Mouse (Mus musculus): ENCODE results near the gene Htra1. TPM values are rescaled to one million over a fixed set of nuclear protein-coding genes. Genes with fewer than 3 reads are reported as not detected.

Htra1 gene
- total and polyA plus RNA-seq, 3 experiments: 85.7 to 117 (median 102) TPM

- Histone ChIP-seq H3K36me3 (ENCODE audit: control insufficient read depth, insufficient read depth, low read length) (no peaks in the 10 kb centered on the region), H3K27me3 (ENCODE audit: control insufficient read depth, insufficient read depth, low read length) (no peaks in the 10 kb centered on the region), H3K4me1 (ENCODE audit: control insufficient read depth, insufficient read depth, low read length) (no peaks in the 10 kb centered on the region), H3K4me3 (no peak overlapping the region), H3K79me2 (replicated peaks; ENCODE audit: control insufficient read depth, insufficient read depth, low read length) (no peaks in the 10 kb centered on the region), H3K27ac (no peak overlapping the region), H3K9ac (ENCODE audit: low read depth, low read length) (no peak overlapping the region)
- TF ChIP-seq CTCF (IDR thresholded peaks at IDR 0.05) (no peak), EP300 (IDR thresholded peaks at IDR 0.05; ENCODE audit: insufficient read depth, low read depth, low read length) (no peak), POLR2A (IDR thresholded peaks at IDR 0.05; ENCODE audit: insufficient read depth, low read depth, low read length) (no peak)
- intact Hi-C loops (cut with DNase I): no loop called here
- DNase-seq: no peak
- 78% methylated on average over 12 of the region's 12 CpGs for WGBS
These were observed 66.2 kb downstream of the Htra1 start for GRCm38 (mm10) chr7:131001976-131002726.

GRCm38 (mm10) chr7:131004071-131004470, 68.2 kb downstream of the Htra1 start:
- H3K79me2 ChIP-seq (replicated peaks; ENCODE audit: control insufficient read depth, insufficient read depth, low read length): no peaks in the 10 kb centered on the region
- no peak overlapping the region for H3K9ac ChIP-seq (ENCODE audit: low read depth, low read length)
- WGBS: 84% methylated on average over 5 of the region's 5 CpGs
- DNase-seq: no peak
- no peak overlapping the region for H3K4me3 ChIP-seq
- H3K27me3 ChIP-seq (ENCODE audit: control insufficient read depth, insufficient read depth, low read length): no peaks in the 10 kb centered on the region
- intact Hi-C loops (cut with DNase I): no loop called here
- no peak overlapping the region for H3K27ac ChIP-seq
- TF ChIP-seq EP300 (IDR thresholded peaks at IDR 0.05; ENCODE audit: insufficient read depth, low read depth, low read length): no peak
- TF ChIP-seq CTCF (IDR thresholded peaks at IDR 0.05): no peak
- TF ChIP-seq POLR2A (IDR thresholded peaks at IDR 0.05; ENCODE audit: insufficient read depth, low read depth, low read length): no peak
- H3K36me3 ChIP-seq (ENCODE audit: control insufficient read depth, insufficient read depth, low read length): no peaks in the 10 kb centered on the region
- no peaks in the 10 kb centered on the region for H3K4me1 ChIP-seq (ENCODE audit: control insufficient read depth, insufficient read depth, low read length)

- WGBS: 95% methylated on average over 2 of the region's 2 CpGs
- no peaks in the 10 kb centered on the region for H3K79me2 ChIP-seq (replicated peaks; ENCODE audit: control insufficient read depth, insufficient read depth, low read length)
- H3K4me1 ChIP-seq (ENCODE audit: control insufficient read depth, insufficient read depth, low read length): no peaks in the 10 kb centered on the region
- H3K27me3 ChIP-seq (ENCODE audit: control insufficient read depth, insufficient read depth, low read length): no peaks in the 10 kb centered on the region
- H3K27ac ChIP-seq: no peak overlapping the region
- H3K36me3 ChIP-seq (ENCODE audit: control insufficient read depth, insufficient read depth, low read length): no peaks in the 10 kb centered on the region
- no peak overlapping the region for H3K4me3 ChIP-seq
- H3K9ac ChIP-seq (ENCODE audit: low read depth, low read length): no peak overlapping the region
- intact Hi-C loops (cut with DNase I): no loop called here
- DNase-seq: no peak
- TF ChIP-seq CTCF (IDR thresholded peaks at IDR 0.05) (no peak), POLR2A (IDR thresholded peaks at IDR 0.05; ENCODE audit: insufficient read depth, low read depth, low read length) (no peak), EP300 (IDR thresholded peaks at IDR 0.05; ENCODE audit: insufficient read depth, low read depth, low read length) (no peak)
These were observed 71.3 kb downstream of the Htra1 start for GRCm38 (mm10) chr7:131007221-131007620.

GRCm38 (mm10) chr7:131009178-131009577, 73.3 kb downstream of the Htra1 start:
- intact Hi-C loops (cut with DNase I): no loop called here
- TF ChIP-seq EP300 (IDR thresholded peaks at IDR 0.05; ENCODE audit: insufficient read depth, low read depth, low read length) (no peak), CTCF (IDR thresholded peaks at IDR 0.05) (no peak), POLR2A (IDR thresholded peaks at IDR 0.05; ENCODE audit: insufficient read depth, low read depth, low read length) (no peak)
- H3K79me2 ChIP-seq (replicated peaks; ENCODE audit: control insufficient read depth, insufficient read depth, low read length): no peaks in the 10 kb centered on the region
- no peaks in the 10 kb centered on the region for H3K27me3 ChIP-seq (ENCODE audit: control insufficient read depth, insufficient read depth, low read length)
- WGBS: 64% methylated on average over 5 of the region's 5 CpGs
- no peaks in the 10 kb centered on the region for H3K36me3 ChIP-seq (ENCODE audit: control insufficient read depth, insufficient read depth, low read length)
- no peaks in the 10 kb centered on the region for H3K4me1 ChIP-seq (ENCODE audit: control insufficient read depth, insufficient read depth, low read length)
- H3K4me3 ChIP-seq: no peak overlapping the region
- DNase-seq: no peak
- H3K27ac ChIP-seq: no peak overlapping the region
- H3K9ac ChIP-seq (ENCODE audit: low read depth, low read length): no peak overlapping the region

- intact Hi-C loops (cut with DNase I): no loop called here
- Histone ChIP-seq H3K79me2 (replicated peaks; ENCODE audit: control insufficient read depth, insufficient read depth, low read length) (no peaks in the 10 kb centered on the region), H3K27me3 (ENCODE audit: control insufficient read depth, insufficient read depth, low read length) (no peaks in the 10 kb centered on the region), H3K36me3 (ENCODE audit: control insufficient read depth, insufficient read depth, low read length) (no peaks in the 10 kb centered on the region), H3K27ac (no peak overlapping the region), H3K4me1 (ENCODE audit: control insufficient read depth, insufficient read depth, low read length) (no peaks in the 10 kb centered on the region), H3K4me3 (no peak overlapping the region), H3K9ac (ENCODE audit: low read depth, low read length) (no peak overlapping the region)
- no peak for TF ChIP-seq POLR2A (IDR thresholded peaks at IDR 0.05; ENCODE audit: insufficient read depth, low read depth, low read length)
- no peak for TF ChIP-seq CTCF (IDR thresholded peaks at IDR 0.05)
- no peak for TF ChIP-seq EP300 (IDR thresholded peaks at IDR 0.05; ENCODE audit: insufficient read depth, low read depth, low read length)
- DNase-seq: no peak
- 33% methylated on average over 1 of the region's 1 CpGs for WGBS
These were observed 76.0 kb downstream of the Htra1 start for GRCm38 (mm10) chr7:131011901-131012300.

GRCm38 (mm10) chr7:131019181-131019580, 83.3 kb downstream of the Htra1 start:
- intact Hi-C loops (cut with DNase I): no loop called here
- no peak for TF ChIP-seq POLR2A (IDR thresholded peaks at IDR 0.05; ENCODE audit: insufficient read depth, low read depth, low read length)
- TF ChIP-seq EP300 (IDR thresholded peaks at IDR 0.05; ENCODE audit: insufficient read depth, low read depth, low read length): no peak
- no peak for TF ChIP-seq CTCF (IDR thresholded peaks at IDR 0.05)
- H3K4me3 ChIP-seq: no peak overlapping the region
- H3K36me3 ChIP-seq (ENCODE audit: control insufficient read depth, insufficient read depth, low read length): no peaks in the 10 kb centered on the region
- WGBS: 78% methylated on average over 2 of the region's 2 CpGs
- H3K9ac ChIP-seq (ENCODE audit: low read depth, low read length): no peak overlapping the region
- no peak overlapping the region for H3K27ac ChIP-seq
- no peak for DNase-seq
- H3K4me1 ChIP-seq (ENCODE audit: control insufficient read depth, insufficient read depth, low read length): no peaks in the 10 kb centered on the region
- H3K79me2 ChIP-seq (replicated peaks; ENCODE audit: control insufficient read depth, insufficient read depth, low read length): no peaks in the 10 kb centered on the region
- H3K27me3 ChIP-seq (ENCODE audit: control insufficient read depth, insufficient read depth, low read length): no peaks in the 10 kb centered on the region
